Mouse (Mus musculus) forebrain, embryonic 12.5 days (tissue): Measurements from ENCODE around the gene Tgm6. TPM values are rescaled to one million over a fixed set of nuclear protein-coding genes. Genes with fewer than 3 reads are reported as not detected.
A peak's percentile ranks its signal among the peaks of the same experiment; 100 is the strongest.

ENCODE experiments used
- ATAC-seq: fragments of 200-750 bp; cut with Nextera tagmentation; 2 replicates; pipeline ENCODE4 v1.8.0; 2017; ENCODE audit warnings: moderate TSS enrichment; ENCODE audit not compliant: low FRiP score
- H3K27ac ChIP-seq: fragments of 300-500 bp; sonication (generic); 2 replicates; pipeline ENCODE4 v1.5.1; 2016; ENCODE audit warnings: mild to moderate bottlenecking
- H3K27me3 ChIP-seq: fragments of 300-500 bp; sonication (generic); 2 replicates; pipeline ENCODE4 v1.6.1; 2016; ENCODE audit warnings: mild to moderate bottlenecking
- H3K36me3 ChIP-seq: fragments of 300-500 bp; sonication (generic); replicated peaks from 2 replicates; pipeline ENCODE4 v1.6.1; 2016; ENCODE audit warnings: mild to moderate bottlenecking
- H3K4me1 ChIP-seq: fragments of 300-500 bp; sonication (generic); 2 replicates; pipeline ENCODE4 v1.6.1; 2016
- H3K4me2 ChIP-seq: fragments of 300-500 bp; sonication (generic); 2 replicates; pipeline ENCODE4 v1.6.1; 2016; ENCODE audit warnings: mild to moderate bottlenecking, moderate library complexity
- H3K4me3 ChIP-seq: fragments of 300-500 bp; sonication (generic); replicated peaks from 2 replicates; pipeline ENCODE4 v1.5.1; 2016; ENCODE audit warnings: mild to moderate bottlenecking
- H3K9ac ChIP-seq: fragments of 300-500 bp; sonication (generic); 2 replicates; pipeline ENCODE4 v1.6.1; 2016; ENCODE audit warnings: mild to moderate bottlenecking
- H3K9me3 ChIP-seq: fragments of 300-500 bp; sonication (generic); 2 replicates; pipeline ENCODE4 v1.6.1; 2016
- WGBS: fragments of 180-500 bp; shearing (Covaris S2); methylation state at CpG from one replicate; pipeline ENCODE4 v1.1.7; 2016; 5-methylcytosine and 5-hydroxymethylcytosine counted together
- polyA plus RNA-seq: library from polyadenylated mRNA; unstranded; fragments of >200 nt; fragmentation: Nextera tagmentation; extraction: Ambion mirVana; gene quantifications from 2 replicates; pipeline ENCODE4 v1.2.1, GENCODE M21; 2016

The Tgm6 gene
- polyA plus RNA-seq, 1 experiment from 2014 or later: 0.06 TPM

GRCm38 (mm10) chr2:130155171-130155570, 43.0 kb downstream of the Tgm6 start:
- H3K9me3 ChIP-seq: no peaks in the 10 kb centered on the region
- H3K4me2 ChIP-seq: no peak overlapping the region
- no peak for ATAC-seq
- no peak overlapping the region for H3K9ac ChIP-seq
- H3K4me3 ChIP-seq: no peak overlapping the region
- 81% methylated on average over 3 of the region's 3 CpGs for WGBS
- H3K4me1 ChIP-seq: peaks cover 9% of the 10 kb centered on the region
- H3K27ac ChIP-seq: no peak overlapping the region
- no peaks in the 10 kb centered on the region for H3K27me3 ChIP-seq
- H3K36me3 ChIP-seq: no peaks in the 10 kb centered on the region

DNA sequence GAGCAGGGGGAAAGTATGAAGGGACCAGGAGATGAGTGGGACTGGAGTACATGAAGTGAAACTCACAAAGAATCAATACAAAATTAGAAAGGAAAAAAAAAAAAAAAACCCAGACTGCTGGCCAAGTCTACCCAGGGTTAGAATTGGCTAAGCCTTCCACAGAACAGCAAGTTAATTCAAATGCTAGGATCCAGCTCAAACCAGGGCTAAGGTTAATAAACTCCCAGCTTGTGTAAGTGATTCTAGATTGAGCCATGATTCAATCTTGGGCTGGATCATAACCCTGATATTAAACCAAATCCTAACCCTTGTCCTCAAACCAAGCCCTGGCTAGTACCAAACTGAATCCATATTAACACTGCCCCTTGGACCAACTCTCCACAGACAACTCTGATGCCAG, 43.6 kb downstream of the Tgm6 start:
- Histone ChIP-seq H3K27me3 (no peaks in the 10 kb centered on the region), H3K9me3 (no peaks in the 10 kb centered on the region), H3K27ac (no peak overlapping the region), H3K4me1 (peaks cover 9% of the 10 kb centered on the region), H3K4me3 (no peak overlapping the region), H3K9ac (no peak overlapping the region), H3K4me2 (no peak overlapping the region), H3K36me3 (no peaks in the 10 kb centered on the region)
- no peak for ATAC-seq

GRCm38 (mm10) chr2:130157231-130158087, 45.2 kb downstream of the Tgm6 start:
- peaks cover 9% of the 10 kb centered on the region for H3K4me1 ChIP-seq
- no peak overlapping the region for H3K4me2 ChIP-seq
- H3K27ac ChIP-seq: 0 out of 2 replicates have a peak overlapping the region, but pooled peaks have one; percentile 31
- ATAC-seq: no peak
- H3K27me3 ChIP-seq: no peaks in the 10 kb centered on the region
- no peaks in the 10 kb centered on the region for H3K9me3 ChIP-seq
- H3K36me3 ChIP-seq: no peaks in the 10 kb centered on the region
- no peak overlapping the region for H3K9ac ChIP-seq
- WGBS: 53% methylated on average over 14 of the region's 14 CpGs
- H3K4me3 ChIP-seq: no peak overlapping the region

GRCm38 (mm10) chr2:130158088-130158437, 45.8 kb downstream of the Tgm6 start:
- Histone ChIP-seq H3K4me3 (no peak overlapping the region), H3K9me3 (no peaks in the 10 kb centered on the region), H3K4me2 (no peak overlapping the region), H3K27me3 (no peaks in the 10 kb centered on the region), H3K36me3 (no peaks in the 10 kb centered on the region), H3K4me1 (peaks cover 9% of the 10 kb centered on the region), H3K9ac (no peak overlapping the region; the same call in 1 of the 2 replicates), H3K27ac (0 out of 2 replicates have a peak overlapping the region, but pooled peaks have one; percentile 31)
- 57% methylated on average over 4 of the region's 4 CpGs for WGBS
- ATAC-seq: no peak

DNA sequence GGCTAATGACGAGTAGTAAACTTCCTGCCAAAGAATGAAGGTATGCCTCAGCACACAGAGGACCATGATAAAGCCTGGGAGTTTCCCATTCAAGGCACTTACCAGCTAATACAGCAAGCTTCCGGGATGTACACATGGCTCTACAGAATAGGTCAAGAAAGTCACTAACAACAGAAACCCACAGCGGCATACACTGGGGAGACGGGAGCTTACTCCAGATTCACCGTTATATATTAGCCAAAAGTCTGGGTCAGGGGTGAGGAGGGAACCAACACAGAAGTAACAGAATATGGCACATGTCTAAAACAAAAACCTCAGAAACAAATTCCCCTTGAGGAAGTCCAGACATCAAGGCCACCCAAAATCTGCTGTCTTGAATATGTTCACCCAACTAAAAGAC, 50.5 kb downstream of the Tgm6 start:
- Histone ChIP-seq H3K9ac (no peak overlapping the region), H3K4me1 (peaks cover 6% of the 10 kb centered on the region), H3K4me2 (no peak overlapping the region), H3K36me3 (peaks cover 11% of the 10 kb centered on the region), H3K4me3 (no peak overlapping the region), H3K27ac (no peak overlapping the region), H3K9me3 (no peaks in the 10 kb centered on the region), H3K27me3 (no peaks in the 10 kb centered on the region)
- ATAC-seq: no peak
- 84% methylated on average over 5 of the region's 5 CpGs for WGBS

- Histone ChIP-seq H3K4me3 (no peak overlapping the region), H3K4me1 (no peaks in the 10 kb centered on the region), H3K27ac (no peak overlapping the region), H3K9me3 (no peaks in the 10 kb centered on the region), H3K9ac (no peak overlapping the region), H3K36me3 (peaks cover 39% of the 10 kb centered on the region), H3K27me3 (no peaks in the 10 kb centered on the region), H3K4me2 (no peak overlapping the region)
- 66% methylated on average over 9 of the region's 9 CpGs for WGBS
- ATAC-seq: peak; percentile 53
Observed at GRCm38 (mm10) chr2:130166311-130167214, 54.3 kb downstream of the Tgm6 start.

DNA sequence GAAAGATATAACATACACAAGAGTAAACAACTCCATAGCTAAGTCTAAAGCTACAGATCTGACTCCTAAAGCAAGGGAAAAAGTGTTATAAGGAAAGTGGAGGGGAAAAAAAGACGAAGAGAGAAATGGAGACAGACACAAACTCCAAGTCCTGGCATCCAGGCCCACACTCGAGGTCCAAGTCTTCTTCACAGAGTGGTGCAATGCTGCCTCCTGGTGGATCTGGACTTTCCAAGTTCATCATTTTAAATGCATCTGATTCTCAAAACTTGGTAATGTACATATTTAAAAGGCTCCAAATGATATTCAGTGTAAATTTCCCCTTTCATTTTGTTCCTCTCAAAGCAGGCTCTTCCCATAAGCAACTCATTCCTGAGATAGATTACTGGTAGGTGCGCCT, 55.6 kb downstream of the Tgm6 start:
- Histone ChIP-seq H3K9me3 (no peaks in the 10 kb centered on the region), H3K4me1 (no peaks in the 10 kb centered on the region), H3K27me3 (no peaks in the 10 kb centered on the region), H3K27ac (no peak overlapping the region), H3K36me3 (peaks cover 52% of the 10 kb centered on the region), H3K4me3 (no peak overlapping the region), H3K4me2 (no peak overlapping the region), H3K9ac (no peak overlapping the region)
- ATAC-seq: no peak
- 53% methylated on average over 3 of the region's 3 CpGs for WGBS

GRCm38 (mm10) chr2:130171674-130172073, 59.5 kb downstream of the Tgm6 start:
- peaks cover 85% of the 10 kb centered on the region for H3K36me3 ChIP-seq
- no peak overlapping the region for H3K9ac ChIP-seq

GRCm38 (mm10) chr2:130176820-130177219, 64.6 kb downstream of the Tgm6 start:
- Histone ChIP-seq H3K4me1 (peaks cover 23% of the 10 kb centered on the region), H3K27me3 (0 out of 2 replicates have a peak, but pooled peaks cover 7% of the 10 kb centered on the region), H3K4me3 (no peak overlapping the region), H3K9me3 (no peaks in the 10 kb centered on the region), H3K27ac (no peak overlapping the region), H3K4me2 (peak overlapping the region; percentile 75), H3K36me3 (peaks cover 51% of the 10 kb centered on the region), H3K9ac (peak overlapping the region; percentile 33; the same call in 1 of the 2 replicates)
- WGBS: 86% methylated on average over 8 of the region's 8 CpGs
- no peak for ATAC-seq

More at GRCm38 (mm10) chr2:130171674-130172073, 59.5 kb downstream of the Tgm6 start:
- ATAC-seq: no peak
- Histone ChIP-seq H3K9me3 (no peaks in the 10 kb centered on the region), H3K4me2 (no peak overlapping the region), H3K4me3 (no peak overlapping the region), H3K27me3 (no peaks in the 10 kb centered on the region), H3K4me1 (peaks cover 3% of the 10 kb centered on the region), H3K27ac (no peak overlapping the region)
- WGBS: 89% methylated on average over 2 of the region's 2 CpGs

- Histone ChIP-seq H3K9me3 (no peaks in the 10 kb centered on the region), H3K9ac (peak overlapping the region; percentile 98), H3K36me3 (peaks cover 36% of the 10 kb centered on the region), H3K27ac (peak overlapping the region; percentile 93), H3K4me3 (peak overlapping the region; percentile 96), H3K4me2 (peak overlapping the region; percentile 75), H3K4me1 (peaks cover 23% of the 10 kb centered on the region), H3K27me3 (0 out of 2 replicates have a peak, but pooled peaks cover 7% of the 10 kb centered on the region)
- no peak for ATAC-seq
- 1% methylated on average over 11 of the region's 11 CpGs for WGBS
Observed at GRCm38 (mm10) chr2:130178381-130178705, 66.1 kb downstream of the Tgm6 start.

GRCm38 (mm10) chr2:130178706-130179506, 66.7 kb downstream of the Tgm6 start, which contains the start of gene Snrpb:
TSS of gene Snrpb (minus strand) at chr2:130179403.
- Histone ChIP-seq H3K36me3 (peaks cover 31% of the 10 kb centered on the region), H3K27ac (peak within 1 kb of the TSS; percentile 93), H3K4me2 (peak within 1 kb of the TSS; percentile 75), H3K9ac (peak within 1 kb of the TSS; percentile 98), H3K4me1 (peaks cover 23% of the 10 kb centered on the region), H3K27me3 (0 out of 2 replicates have a peak, but pooled peaks cover 7% of the 10 kb centered on the region), H3K4me3 (peak within 1 kb of the TSS; percentile 96), H3K9me3 (no peaks in the 10 kb centered on the region)
- WGBS: under 1% methylated on average over 81 of the region's 81 CpGs
- peak; percentile 94 for ATAC-seq
